Comparison of ENCODE assay signal across 9 mouse cellular contexts in the genomic region with DNA sequence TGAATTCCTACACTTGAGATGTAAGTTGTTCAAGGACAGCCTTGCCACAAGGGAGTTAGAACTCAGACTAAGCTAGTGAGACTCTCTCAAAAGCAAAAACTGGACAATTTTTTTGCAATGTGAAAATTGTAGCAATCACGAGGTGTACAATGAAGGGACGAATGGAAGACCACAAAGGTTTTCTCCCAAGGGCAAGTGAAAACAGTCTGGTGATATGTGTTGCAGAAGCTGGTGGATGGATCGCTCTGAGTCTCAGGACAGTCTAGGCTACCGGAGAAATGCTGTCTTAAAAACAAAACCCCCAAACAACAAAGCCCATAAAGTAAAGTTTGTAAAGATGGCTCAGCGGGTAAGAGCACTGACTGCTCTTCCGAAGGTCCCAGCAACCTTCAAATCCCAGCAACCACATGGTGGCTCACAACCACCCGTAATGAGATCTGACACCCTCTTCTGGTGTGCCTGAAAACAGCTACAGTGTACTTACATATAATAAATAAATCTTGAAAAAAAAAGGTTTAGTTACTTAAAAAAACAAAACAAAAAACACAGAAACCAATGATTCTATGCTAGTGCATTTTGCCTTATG. TPM values are rescaled to one million over a fixed set of nuclear protein-coding genes. Genes with fewer than 3 reads are reported as not detected.
DNase-seq lines count a peak whose midpoint lies in the region; ATAC-seq and TF ChIP-seq lines count a peak whose summit lies in the region.
"Had no signal": no experiment of that assay in that cellular context is flagged by ENCODE, and none has a peak within 500 bp of the region (broad histone marks: within the 10 kb centered on the region; RNA-seq: fewer than 3 reads in every experiment).

No protein-coding gene starts in this region.

- H3K27me3 ChIP-seq in heart, embryonic 11.5 days (ENCODE audit: control insufficient read depth, insufficient read depth, low read length), result no peaks in the 10 kb centered on the region
- no peaks in the 10 kb centered on the region for H3K27me3 ChIP-seq in hindbrain, embryonic 14.5 days (ENCODE audit: control insufficient read depth, insufficient read depth, low read length)
- H3K27me3 ChIP-seq in midbrain, embryonic 13.5 days, result no peaks in the 10 kb centered on the region

- no peak for DNase-seq in heart, postnatal 36 days
- no peak for DNase-seq in ES-E14 (ENCODE audit: low read depth, low spot score)
- no peak for DNase-seq in hindbrain, embryonic 14.5 days (ENCODE audit: low spot score)
- no peak for DNase-seq in thymus, postnatal 14 days
- no peak for DNase-seq in cerebellum, adult 9-11 months
- DNase-seq: cerebellum, postnatal 14 days had no signal

- H3K4me1 ChIP-seq in heart, embryonic 11.5 days (ENCODE audit: control insufficient read depth, insufficient read depth, low read length), result peaks cover 19% of the 10 kb centered on the region
- H3K4me1 ChIP-seq in ES-E14 (ENCODE audit: control insufficient read depth in 2 of 2, insufficient read depth in 2 of 2, low read length in 2 of 2, poor library complexity in 1 of 2), result peaks cover 0 to 2% of the 10 kb centered on the region in 2 experiments; a peak in 2 of 4 replicates
- peaks cover 25% of the 10 kb centered on the region for H3K4me1 ChIP-seq in hindbrain, embryonic 14.5 days (replicated peaks; ENCODE audit: control insufficient read depth, insufficient read depth, low read length)
- peaks cover 47% of the 10 kb centered on the region for H3K4me1 ChIP-seq in midbrain, embryonic 13.5 days (replicated peaks)

- intact Hi-C loops in heart, postnatal 36 days (cut with DNase I), result loop anchor here (5.0 kb wide), 1 partner anchor 151 kb away; a partner anchor contains a TSS

- no peak for ATAC-seq in heart, embryonic 11.5 days (replicated peaks; ENCODE audit: insufficient number of reproducible peaks, low FRiP score, low TSS enrichment)
- no peak for ATAC-seq in hindbrain, embryonic 14.5 days (ENCODE audit: low FRiP score)
- no peak for ATAC-seq in midbrain, embryonic 13.5 days
- ATAC-seq in megakaryocyte progenitor cell, adult 5-6 weeks (replicated peaks; ENCODE audit: poor library complexity), result no peak

- H3K4me2 ChIP-seq in heart, embryonic 11.5 days, result peak overlapping the region; percentile 87
- H3K4me2 ChIP-seq in hindbrain, embryonic 14.5 days (replicated peaks), result peak overlapping the region; percentile 95
- H3K4me2 ChIP-seq in midbrain, embryonic 13.5 days (replicated peaks), result peak overlapping the region; percentile 98

- WGBS in heart, embryonic 11.5 days (ENCODE audit: insufficient replicate concordance), result 50% methylated on average over 7 of the region's 7 CpGs
- 56% methylated on average over 7 of the region's 7 CpGs for WGBS in hindbrain, embryonic 14.5 days
- 58% methylated on average over 7 of the region's 7 CpGs for WGBS in midbrain, embryonic 13.5 days

- H3K4me3 ChIP-seq in heart, embryonic 11.5 days (ENCODE audit: low read depth, low read length), result peak overlapping the region; percentile 98
- H3K4me3 ChIP-seq in ES-E14 (ENCODE audit: insufficient read depth in 1 of 2, low read depth in 1 of 2, low read length in 2 of 2, poor library complexity in 1 of 2, severe bottlenecking in 1 of 2), result peak overlapping the region; percentile 96 to 99
- H3K4me3 ChIP-seq in hindbrain, embryonic 14.5 days (replicated peaks; ENCODE audit: low read length), result 0 out of 2 replicates have a peak overlapping the region, but pooled peaks have one; percentile 97
- H3K4me3 ChIP-seq in midbrain, embryonic 13.5 days (replicated peaks), result peak overlapping the region; percentile 95; the same call in 1 of the 2 replicates

- peak overlapping the region; percentile 49; the same call in 1 of the 2 replicates for H3K9ac ChIP-seq in heart, embryonic 11.5 days (ENCODE audit: low read depth, low read length)
- H3K9ac ChIP-seq in ES-E14 (ENCODE audit: insufficient read depth, low read depth, low read length, poor library complexity, severe bottlenecking), result peak overlapping the region; percentile 60; the same call in 1 of the 2 replicates
- no peak overlapping the region for H3K9ac ChIP-seq in hindbrain, embryonic 14.5 days
- H3K9ac ChIP-seq in midbrain, embryonic 13.5 days (replicated peaks), result no peak overlapping the region; the same call in 1 of the 2 replicates

- H3K9me3 ChIP-seq in heart, embryonic 11.5 days (replicated peaks; ENCODE audit: control insufficient read depth, low read length), result no peaks in the 10 kb centered on the region
- no peaks in the 10 kb centered on the region for H3K9me3 ChIP-seq in ES-E14 (ENCODE audit: control insufficient read depth, insufficient read depth, low read depth, low read length)
- H3K9me3 ChIP-seq in hindbrain, embryonic 14.5 days (ENCODE audit: control insufficient read depth, low read length), result 0 out of 2 replicates have a peak, but pooled peaks cover 3% of the 10 kb centered on the region
- H3K9me3 ChIP-seq in midbrain, embryonic 13.5 days, result no peaks in the 10 kb centered on the region

- in situ Hi-C loops in ES-E14 (cut with MboI; ENCODE audit: low sequenced_read_pairs in 2 of 2, unreplicated experiment in 2 of 2), result no loop called here

- H3K36me3 ChIP-seq in heart, embryonic 11.5 days (ENCODE audit: control insufficient read depth, insufficient read depth, low read length), result peaks cover 39% of the 10 kb centered on the region
- peaks cover 32% of the 10 kb centered on the region for H3K36me3 ChIP-seq in ES-E14 (ENCODE audit: control insufficient read depth, insufficient read depth, low read length, poor library complexity, severe bottlenecking)
- peaks cover 66% of the 10 kb centered on the region for H3K36me3 ChIP-seq in hindbrain, embryonic 14.5 days (replicated peaks; ENCODE audit: control insufficient read depth, insufficient read depth)
- H3K36me3 ChIP-seq in midbrain, embryonic 13.5 days, result peaks cover 39% of the 10 kb centered on the region

- H3K27ac ChIP-seq in heart, embryonic 11.5 days (ENCODE audit: low read depth, low read length), result no peak overlapping the region
- H3K27ac ChIP-seq in ES-E14 (ENCODE audit: insufficient read depth, low read depth, low read length, poor library complexity, severe bottlenecking), result no peak overlapping the region; the same call in 1 of the 2 replicates
- H3K27ac ChIP-seq in hindbrain, embryonic 14.5 days, result no peak overlapping the region
- no peak overlapping the region for H3K27ac ChIP-seq in midbrain, embryonic 13.5 days

TF ChIP-seq in ES-E14, 5 proteins besides CTCF, POLR2A, EP300 and RAD21:
- TF ChIP-seq HCFC1 (IDR thresholded peaks at IDR 0.05; ENCODE audit: borderline replicate concordance, insufficient read depth, low read length) (no peak), CHD2 (IDR thresholded peaks at IDR 0.05; ENCODE audit: low read depth, low read length) (no peak), MAFK (IDR thresholded peaks at IDR 0.05; ENCODE audit: insufficient read depth, low read depth, low read length) (no peak), ZC3H11A (IDR thresholded peaks at IDR 0.05; ENCODE audit: borderline replicate concordance, low read depth, low read length) (no peak)

RNA-seq across cellular contexts. Expression of a gene that starts 2.1 kb away (rescaled TPM):
- polyA plus RNA-seq in heart, embryonic 11.5 days (2014; fragmentation: Nextera tagmentation; extraction: Ambion mirVana), result 428 and 433 TPM in 2 replicates
- total RNA-seq in heart, postnatal 36 days (2021), result 100 to 1,000 TPM; 167 to 177 TPM
- 592 and 697 TPM in 2 replicates for total RNA-seq in ES-E14 (2012; rRNA removed)
- polyA plus RNA-seq in hindbrain, embryonic 14.5 days (2014; fragmentation: Nextera tagmentation; extraction: Ambion mirVana), result 244 and 262 TPM in 2 replicates
- polyA plus RNA-seq in midbrain, embryonic 13.5 days (2015; fragmentation: Nextera tagmentation; extraction: Ambion mirVana), result 294 and 301 TPM in 2 replicates
- 379 and 404 TPM in 2 replicates for total RNA-seq in megakaryocyte progenitor cell, adult 5-6 weeks (2015)
- 524 and 562 TPM in 2 replicates for total RNA-seq in megakaryocyte progenitor cell, adult 5-6 weeks (2017)

RNA-seq across cellular contexts. Expression of a gene that starts 2.2 kb away (rescaled TPM):
- 452 and 498 TPM in 2 replicates for polyA plus RNA-seq in heart, embryonic 11.5 days (2014; fragmentation: Nextera tagmentation; extraction: Ambion mirVana)
- total RNA-seq in heart, postnatal 36 days (2021), result 100 to 1,000 TPM; 382 to 415 TPM
- 591 and 762 TPM in 2 replicates for total RNA-seq in ES-E14 (2012; rRNA removed)
- 222 and 254 TPM in 2 replicates for polyA plus RNA-seq in hindbrain, embryonic 14.5 days (2014; fragmentation: Nextera tagmentation; extraction: Ambion mirVana)
- polyA plus RNA-seq in midbrain, embryonic 13.5 days (2015; fragmentation: Nextera tagmentation; extraction: Ambion mirVana), result 295 and 300 TPM in 2 replicates
- 326 and 327 TPM in 2 replicates for total RNA-seq in megakaryocyte progenitor cell, adult 5-6 weeks (2015)
- total RNA-seq in megakaryocyte progenitor cell, adult 5-6 weeks (2017), result 523 and 628 TPM in 2 replicates

RNA-seq across cellular contexts. Expression of a gene that starts 33.3 kb away (rescaled TPM):
- polyA plus RNA-seq in heart, embryonic 11.5 days (2014; fragmentation: Nextera tagmentation; extraction: Ambion mirVana), result 27.5 and 29.2 TPM in 2 replicates
- 10 to 100 TPM; 38.0 to 76.2 TPM for total RNA-seq in heart, postnatal 36 days (2021)
- 10.8 and 20.4 TPM in 2 replicates for total RNA-seq in ES-E14 (2012; rRNA removed)
- polyA plus RNA-seq in hindbrain, embryonic 14.5 days (2014; fragmentation: Nextera tagmentation; extraction: Ambion mirVana), result 32.0 and 36.1 TPM in 2 replicates
- 33.1 and 35.2 TPM in 2 replicates for polyA plus RNA-seq in midbrain, embryonic 13.5 days (2015; fragmentation: Nextera tagmentation; extraction: Ambion mirVana)
- total RNA-seq in megakaryocyte progenitor cell, adult 5-6 weeks (2015), result 20.7 TPM in 2 replicates
- 15.2 and 17.0 TPM in 2 replicates for total RNA-seq in megakaryocyte progenitor cell, adult 5-6 weeks (2017)

RNA-seq across cellular contexts. Expression of a gene that starts 45.2 kb away (rescaled TPM):
- polyA plus RNA-seq in heart, embryonic 11.5 days (2014; fragmentation: Nextera tagmentation; extraction: Ambion mirVana), result 119 and 120 TPM in 2 replicates
- 10 to 100 TPM; 30.3 to 35.4 TPM for total RNA-seq in heart, postnatal 36 days (2021)
- total RNA-seq in ES-E14 (2012; rRNA removed), result 27.1 and 37.0 TPM in 2 replicates
- polyA plus RNA-seq in hindbrain, embryonic 14.5 days (2014; fragmentation: Nextera tagmentation; extraction: Ambion mirVana), result 157 and 177 TPM in 2 replicates
- polyA plus RNA-seq in midbrain, embryonic 13.5 days (2015; fragmentation: Nextera tagmentation; extraction: Ambion mirVana), result 189 and 208 TPM in 2 replicates
- total RNA-seq in megakaryocyte progenitor cell, adult 5-6 weeks (2015), result 50.1 and 52.7 TPM in 2 replicates
- 35.1 and 37.7 TPM in 2 replicates for total RNA-seq in megakaryocyte progenitor cell, adult 5-6 weeks (2017)

RNA-seq across cellular contexts. Expression of a gene that starts 58.6 kb away (rescaled TPM):
- 202 and 234 TPM in 2 replicates for polyA plus RNA-seq in heart, embryonic 11.5 days (2014; fragmentation: Nextera tagmentation; extraction: Ambion mirVana)
- 10 to 100 TPM; 76.4 to 83.0 TPM for total RNA-seq in heart, postnatal 36 days (2021)
- total RNA-seq in ES-E14 (2012; rRNA removed), result 139 and 164 TPM in 2 replicates
- 299 and 304 TPM in 2 replicates for polyA plus RNA-seq in hindbrain, embryonic 14.5 days (2014; fragmentation: Nextera tagmentation; extraction: Ambion mirVana)
- polyA plus RNA-seq in midbrain, embryonic 13.5 days (2015; fragmentation: Nextera tagmentation; extraction: Ambion mirVana), result 342 and 394 TPM in 2 replicates
- total RNA-seq in megakaryocyte progenitor cell, adult 5-6 weeks (2015), result 265 and 295 TPM in 2 replicates
- 242 and 294 TPM in 2 replicates for total RNA-seq in megakaryocyte progenitor cell, adult 5-6 weeks (2017)

Comparison
In these comparisons a context has a peak if more than half of its experiments do, and no peak if none do; other contexts are left out.
1. H3K9ac ChIP-seq: peak in heart, embryonic 11.5 days (single experiment) and ES-E14 (single experiment); none in hindbrain, embryonic 14.5 days (single experiment) and midbrain, embryonic 13.5 days (single experiment).
2. Peak in every context shown above with its lines, with median percentiles within 50 percentile points of each other: H3K4me2 ChIP-seq and H3K4me3 ChIP-seq.